Mouse (Mus musculus): ENCODE measurements around the gene Mov10. TPM values are rescaled to one million over a fixed set of nuclear protein-coding genes. Genes with fewer than 3 reads are reported as not detected.

Gene Mov10
- total and polyA plus RNA-seq, 2 experiments from 2014 or later = 7.7 to 18.2 TPM

DNA sequence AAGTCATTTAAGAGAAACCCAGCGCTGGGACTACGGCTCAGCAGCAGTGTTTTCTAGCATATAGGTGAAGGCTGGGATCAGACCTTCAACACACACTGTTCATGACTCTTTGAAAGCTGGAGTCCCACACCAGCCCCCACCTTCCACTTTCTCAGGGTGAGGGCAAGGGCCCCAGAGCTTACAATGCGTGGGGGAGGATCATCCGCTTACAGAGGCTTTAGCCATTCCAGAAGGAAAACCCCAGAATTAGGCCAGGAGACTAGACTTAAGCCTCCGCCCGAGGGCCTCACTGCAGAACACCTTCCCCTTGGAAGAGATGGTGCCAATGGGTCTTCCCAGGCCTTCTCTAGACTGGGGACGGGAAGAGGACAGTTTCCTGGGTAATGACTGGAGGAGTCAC, 45.1 kb downstream of the Mov10 start:
- H3K27ac ChIP-seq (ENCODE audit: low read depth, low read length) = no peak overlapping the region
- no peak overlapping the region for H3K4me3 ChIP-seq (ENCODE audit: low read depth, low read length)
- ATAC-seq (ENCODE audit: low FRiP score) (no peak), DNase-seq (ENCODE audit: low spot score) (no peak)
- no peak for TF ChIP-seq CTCF (IDR thresholded peaks at IDR 0.05)
- no peaks in the 10 kb centered on the region for H3K4me1 ChIP-seq (ENCODE audit: insufficient read depth, low read length)
- H3K4me2 ChIP-seq (ENCODE audit: low read depth, low read length, poor library complexity, severe bottlenecking) = no peak overlapping the region
- H3K27me3 ChIP-seq (ENCODE audit: insufficient read depth, low read length) = peaks cover 23% of the 10 kb centered on the region
- H3K9me3 ChIP-seq (ENCODE audit: low read length) = no peaks in the 10 kb centered on the region
- H3K36me3 ChIP-seq (ENCODE audit: insufficient read depth, low read length) = no peaks in the 10 kb centered on the region
- 70% methylated on average over 7 of the region's 7 CpGs for WGBS
- no peak overlapping the region for H3K9ac ChIP-seq (replicated peaks; ENCODE audit: low read length, poor library complexity, severe bottlenecking)

- H3K36me3 ChIP-seq (ENCODE audit: insufficient read depth, low read length) = no peaks in the 10 kb centered on the region
- 63% methylated on average over 6 of the region's 6 CpGs for WGBS
- H3K9me3 ChIP-seq (ENCODE audit: low read length) = no peaks in the 10 kb centered on the region
- H3K4me3 ChIP-seq (ENCODE audit: low read depth, low read length) = no peak overlapping the region
- no peak overlapping the region for H3K4me2 ChIP-seq (ENCODE audit: low read depth, low read length, poor library complexity, severe bottlenecking)
- H3K9ac ChIP-seq (replicated peaks; ENCODE audit: low read length, poor library complexity, severe bottlenecking) = no peak overlapping the region
- TF ChIP-seq CTCF (IDR thresholded peaks at IDR 0.05) = no peak
- no peaks in the 10 kb centered on the region for H3K4me1 ChIP-seq (ENCODE audit: insufficient read depth, low read length)
- peaks cover 9% of the 10 kb centered on the region for H3K27me3 ChIP-seq (ENCODE audit: insufficient read depth, low read length)
- no peak for ATAC-seq (ENCODE audit: low FRiP score)
- H3K27ac ChIP-seq (ENCODE audit: low read depth, low read length) = no peak overlapping the region
- DNase-seq (ENCODE audit: low spot score) = no peak
These were observed 46.9 kb downstream of the Mov10 start for GRCm38 (mm10) chr3:104771460-104771859.

- Histone ChIP-seq H3K27ac (ENCODE audit: low read depth, low read length) (no peak overlapping the region), H3K9me3 (ENCODE audit: low read length) (no peaks in the 10 kb centered on the region), H3K36me3 (ENCODE audit: insufficient read depth, low read length) (no peaks in the 10 kb centered on the region), H3K4me2 (ENCODE audit: low read depth, low read length, poor library complexity, severe bottlenecking) (no peak overlapping the region), H3K27me3 (ENCODE audit: insufficient read depth, low read length) (peaks cover 3% of the 10 kb centered on the region), H3K4me1 (ENCODE audit: insufficient read depth, low read length) (no peaks in the 10 kb centered on the region), H3K4me3 (ENCODE audit: low read depth, low read length) (no peak overlapping the region), H3K9ac (replicated peaks; ENCODE audit: low read length, poor library complexity, severe bottlenecking) (no peak overlapping the region)
- DNase-seq (ENCODE audit: low spot score) (no peak), ATAC-seq (ENCODE audit: low FRiP score) (no peak)
- 72% methylated on average over 3 of the region's 3 CpGs for WGBS
- TF ChIP-seq CTCF (IDR thresholded peaks at IDR 0.05) = no peak
These were observed 47.4 kb downstream of the Mov10 start for GRCm38 (mm10) chr3:104770918-104771317.

DNA sequence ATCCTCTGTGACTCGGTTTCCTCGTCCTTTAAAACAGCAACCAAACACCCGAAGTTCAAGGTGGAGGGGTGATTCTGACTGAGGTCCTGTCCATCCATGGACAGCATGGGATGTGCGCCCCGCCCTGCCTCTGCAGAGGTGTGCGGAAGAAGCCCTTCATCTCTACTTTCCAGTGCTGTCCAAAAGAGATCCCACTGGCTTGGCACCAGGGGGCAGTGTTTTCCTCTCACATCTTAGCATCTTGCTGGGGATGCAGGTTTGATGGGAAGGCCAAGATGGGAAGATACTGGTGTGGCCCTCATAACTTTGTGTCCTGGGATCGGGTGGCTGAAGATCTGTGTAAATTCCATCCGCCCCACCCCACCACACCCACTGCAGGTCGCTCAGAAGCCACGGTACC, 48.3 kb downstream of the Mov10 start:
- Histone ChIP-seq H3K27ac (ENCODE audit: low read depth, low read length) (no peak overlapping the region), H3K36me3 (ENCODE audit: insufficient read depth, low read length) (no peaks in the 10 kb centered on the region), H3K4me3 (ENCODE audit: low read depth, low read length) (no peak overlapping the region), H3K4me1 (ENCODE audit: insufficient read depth, low read length) (no peaks in the 10 kb centered on the region), H3K9ac (replicated peaks; ENCODE audit: low read length, poor library complexity, severe bottlenecking) (no peak overlapping the region), H3K4me2 (ENCODE audit: low read depth, low read length, poor library complexity, severe bottlenecking) (no peak overlapping the region), H3K9me3 (ENCODE audit: low read length) (no peaks in the 10 kb centered on the region), H3K27me3 (ENCODE audit: insufficient read depth, low read length) (no peaks in the 10 kb centered on the region)
- TF ChIP-seq CTCF (IDR thresholded peaks at IDR 0.05) = peak; percentile 68
- no peak for ATAC-seq (ENCODE audit: low FRiP score)
- DNase-seq (ENCODE audit: low spot score) = peak; percentile 38
- 55% methylated on average over 10 of the region's 10 CpGs for WGBS

- ATAC-seq (ENCODE audit: low FRiP score) (no peak), DNase-seq (ENCODE audit: low spot score) (no peak)
- no peak for TF ChIP-seq CTCF (IDR thresholded peaks at IDR 0.05)
- no peak overlapping the region for H3K4me3 ChIP-seq (ENCODE audit: low read depth, low read length)
- no peaks in the 10 kb centered on the region for H3K36me3 ChIP-seq (ENCODE audit: insufficient read depth, low read length)
- H3K9me3 ChIP-seq (ENCODE audit: low read length) = no peaks in the 10 kb centered on the region
- WGBS = 28% methylated on average over 3 of the region's 3 CpGs
- H3K27me3 ChIP-seq (ENCODE audit: insufficient read depth, low read length) = no peaks in the 10 kb centered on the region
- H3K27ac ChIP-seq (ENCODE audit: low read depth, low read length) = no peak overlapping the region
- H3K4me2 ChIP-seq (ENCODE audit: low read depth, low read length, poor library complexity, severe bottlenecking) = no peak overlapping the region
- H3K4me1 ChIP-seq (ENCODE audit: insufficient read depth, low read length) = no peaks in the 10 kb centered on the region
- H3K9ac ChIP-seq (replicated peaks; ENCODE audit: low read length, poor library complexity, severe bottlenecking) = no peak overlapping the region
These were observed 49.2 kb downstream of the Mov10 start for GRCm38 (mm10) chr3:104769135-104769534.

- no peaks in the 10 kb centered on the region for H3K4me1 ChIP-seq (ENCODE audit: insufficient read depth, low read length)
- ATAC-seq (ENCODE audit: low FRiP score) (no peak), DNase-seq (ENCODE audit: low spot score) (no peak)
- H3K9me3 ChIP-seq (ENCODE audit: low read length) = no peaks in the 10 kb centered on the region
- no peak overlapping the region for H3K27ac ChIP-seq (ENCODE audit: low read depth, low read length)
- H3K4me3 ChIP-seq (ENCODE audit: low read depth, low read length) = no peak overlapping the region
- H3K27me3 ChIP-seq (ENCODE audit: insufficient read depth, low read length) = no peaks in the 10 kb centered on the region
- H3K4me2 ChIP-seq (ENCODE audit: low read depth, low read length, poor library complexity, severe bottlenecking) = no peak overlapping the region
- 77% methylated on average over 4 of the region's 4 CpGs for WGBS
- no peak for TF ChIP-seq CTCF (IDR thresholded peaks at IDR 0.05)
- no peaks in the 10 kb centered on the region for H3K36me3 ChIP-seq (ENCODE audit: insufficient read depth, low read length)
- H3K9ac ChIP-seq (replicated peaks; ENCODE audit: low read length, poor library complexity, severe bottlenecking) = no peak overlapping the region
These were observed 50.6 kb downstream of the Mov10 start for GRCm38 (mm10) chr3:104767716-104768115.

All from midbrain, postnatal 0 days (tissue).